Mouse (Mus musculus) cerebellum, adult 11-12 months (tissue): ENCODE data around the gene Ubqln4.
"Not testable (repeated sequence)": the region's sequence is repeated elsewhere in the genome, so short reads cannot be mapped to it uniquely, and the experiment has no call there.

Experiments used
- DNase-seq: peaks from one replicate; pipeline ENCODE4 v3.0.0; 2022

Ubqln4 gene

DNA sequence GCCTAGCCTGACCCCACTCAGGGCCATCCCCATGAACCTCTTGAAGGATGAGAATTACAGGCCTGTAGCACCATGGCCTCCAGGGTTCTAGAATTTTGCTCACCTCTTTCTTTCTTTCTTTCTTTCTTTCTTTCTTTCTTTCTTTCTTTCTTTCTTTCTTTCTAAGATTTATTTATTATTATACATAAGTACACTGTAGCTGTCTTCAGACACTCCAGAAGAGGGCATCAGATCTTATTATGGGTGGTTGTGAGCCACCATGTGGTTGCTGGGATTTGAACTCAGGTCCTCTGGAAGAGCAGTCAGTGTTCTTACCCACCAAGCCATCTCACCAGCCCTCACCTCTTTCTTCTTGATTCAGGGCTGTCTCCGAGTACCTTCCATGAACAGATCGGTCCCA lies 52.1 kb downstream of the Ubqln4 start, which contains the start of gene Arhgef2:
TSS of gene Arhgef2 (plus strand) at position 301 of the 400 bp plus-strand sequence.
- not testable (repeated sequence) for DNase-seq

DNA sequence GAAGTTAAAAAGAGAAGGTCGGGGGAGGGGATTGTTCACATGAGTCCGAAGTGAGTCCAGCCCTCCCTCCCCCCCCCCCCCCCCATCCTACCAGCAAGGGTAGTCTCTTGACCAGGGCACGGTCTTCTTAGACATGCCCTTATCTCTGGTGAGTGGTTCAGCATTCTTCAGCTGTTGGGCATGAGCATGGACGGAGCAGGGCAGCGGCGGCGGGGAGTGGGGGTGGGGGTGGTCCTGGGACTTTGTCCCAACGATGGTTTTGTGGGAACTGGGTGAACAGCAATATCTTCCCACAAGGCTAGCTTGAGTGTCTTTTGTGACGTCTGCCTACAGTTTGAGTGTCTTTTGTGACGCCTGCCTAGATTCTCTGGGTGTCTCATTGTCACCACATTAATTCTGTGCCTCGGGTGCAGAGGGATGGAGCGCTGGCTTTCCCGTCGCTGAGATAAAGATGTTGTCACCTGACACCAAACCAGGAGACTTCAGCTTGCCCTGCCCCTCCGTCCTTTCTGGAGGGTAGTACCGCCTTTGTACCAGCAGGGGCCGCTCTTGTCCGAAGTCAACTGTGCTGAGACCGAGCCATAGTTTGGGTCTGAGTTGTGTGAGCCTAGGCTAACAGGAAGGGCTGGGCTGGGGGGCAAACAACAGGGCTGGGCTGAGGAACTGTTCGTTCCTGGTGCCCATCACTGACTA lies 53.7 kb downstream of the Ubqln4 start:
- DNase-seq = peak; percentile 86

DNA sequence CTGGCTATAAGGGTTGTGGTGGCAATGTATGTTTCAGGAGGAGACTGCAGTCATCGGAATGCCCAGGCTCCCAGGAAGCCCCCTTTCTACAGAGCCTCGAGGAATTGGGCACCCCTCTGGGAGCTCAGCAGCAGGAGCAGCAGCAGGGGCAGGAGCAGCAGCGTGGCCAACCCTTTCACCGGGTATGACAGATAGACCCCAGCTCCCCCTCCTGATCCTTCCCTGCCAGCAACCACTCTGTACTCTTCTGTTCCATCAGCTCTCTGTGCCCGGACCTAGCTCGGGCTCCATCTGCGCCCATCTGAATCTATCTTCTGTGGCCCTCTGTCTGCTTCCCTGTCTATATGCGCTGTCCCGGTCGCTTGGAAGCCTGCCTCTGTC lies 54.2 kb downstream of the Ubqln4 start:
- no peak for DNase-seq

DNA sequence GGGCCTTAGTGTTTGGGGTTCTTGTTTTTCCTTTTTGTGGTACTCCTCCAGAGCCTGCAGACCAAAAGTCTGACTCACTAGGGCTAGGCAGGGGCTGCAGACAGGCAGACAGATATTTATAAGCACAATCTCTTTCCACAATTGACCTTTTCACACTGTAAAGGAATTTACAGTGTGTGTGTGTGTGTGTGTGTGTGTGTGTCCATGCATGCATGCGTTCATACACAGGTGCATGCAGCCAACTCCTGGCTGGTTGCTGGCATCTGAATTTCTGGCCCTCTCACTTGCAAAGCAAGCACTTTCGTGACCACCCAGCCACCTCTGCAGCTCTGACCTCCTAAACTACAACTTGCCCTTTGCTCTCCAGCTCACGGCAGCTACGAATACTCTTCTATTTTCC lies 55.5 kb downstream of the Ubqln4 start:
- no peak for DNase-seq

DNA sequence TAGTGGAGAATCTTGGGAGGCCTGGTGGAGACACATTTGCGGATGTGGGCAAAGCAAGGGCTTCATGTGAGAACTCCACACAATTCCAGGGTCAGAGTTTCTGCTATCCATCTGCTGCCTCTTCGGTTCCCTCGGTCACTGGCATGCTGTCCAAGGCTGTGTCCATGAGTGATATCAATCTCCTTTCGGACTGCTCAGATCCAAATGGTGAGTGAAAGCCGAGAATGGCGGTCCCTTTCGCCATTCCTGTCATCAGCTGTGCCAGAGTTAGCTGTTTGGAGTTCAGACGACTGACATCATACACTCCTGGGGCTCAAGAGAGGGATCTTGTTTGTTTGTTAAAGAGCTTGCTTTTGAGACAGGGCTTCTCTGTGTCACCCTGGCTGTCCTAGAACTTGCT lies 60.9 kb downstream of the Ubqln4 start:
- DNase-seq = no peak

DNA sequence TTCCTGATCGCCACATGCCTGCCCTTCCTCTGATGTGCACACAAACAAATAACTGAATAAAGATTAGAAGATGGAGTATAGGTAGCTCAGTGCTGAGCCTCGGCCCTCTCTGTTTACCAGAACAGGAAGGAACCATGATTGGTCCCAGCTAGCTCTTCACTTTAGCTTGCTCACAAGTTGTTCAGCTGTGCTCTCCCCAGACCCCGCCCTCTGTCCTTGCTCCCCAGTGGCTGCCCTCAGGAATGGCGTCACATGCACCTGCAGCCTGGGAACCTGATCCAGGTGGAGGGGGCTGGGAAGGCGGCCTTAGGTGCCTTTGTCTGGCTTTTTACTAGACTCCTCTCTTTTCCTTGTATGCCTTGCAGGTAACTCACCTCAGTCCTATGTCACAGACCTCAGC lies 61.6 kb downstream of the Ubqln4 start:
- peak; percentile 59 for DNase-seq

DNA sequence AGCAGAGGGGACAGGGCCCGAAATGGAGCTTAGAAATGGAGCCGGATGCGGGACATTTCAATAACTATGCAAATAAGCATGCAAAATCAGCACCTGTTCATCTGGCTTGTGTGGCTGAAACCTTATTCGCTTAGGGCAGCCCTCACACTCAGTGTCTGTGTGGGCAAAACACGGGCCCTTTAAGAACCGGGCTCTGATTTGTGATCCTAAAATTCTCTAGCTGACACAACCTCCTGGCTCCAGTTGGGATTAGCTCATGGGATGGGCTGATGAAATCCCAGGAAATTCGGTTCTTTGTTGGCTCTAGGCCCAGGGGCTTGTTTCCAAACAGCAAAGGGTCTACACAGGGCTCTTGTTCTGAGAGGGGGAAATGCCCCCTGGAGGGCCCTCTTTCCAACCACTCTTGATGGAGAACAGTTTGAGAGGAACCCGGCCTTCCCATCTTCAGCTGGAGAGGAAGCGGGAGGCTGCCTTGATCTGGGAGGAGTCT lies 62.4 kb downstream of the Ubqln4 start:
- peak; percentile 80 for DNase-seq

DNA sequence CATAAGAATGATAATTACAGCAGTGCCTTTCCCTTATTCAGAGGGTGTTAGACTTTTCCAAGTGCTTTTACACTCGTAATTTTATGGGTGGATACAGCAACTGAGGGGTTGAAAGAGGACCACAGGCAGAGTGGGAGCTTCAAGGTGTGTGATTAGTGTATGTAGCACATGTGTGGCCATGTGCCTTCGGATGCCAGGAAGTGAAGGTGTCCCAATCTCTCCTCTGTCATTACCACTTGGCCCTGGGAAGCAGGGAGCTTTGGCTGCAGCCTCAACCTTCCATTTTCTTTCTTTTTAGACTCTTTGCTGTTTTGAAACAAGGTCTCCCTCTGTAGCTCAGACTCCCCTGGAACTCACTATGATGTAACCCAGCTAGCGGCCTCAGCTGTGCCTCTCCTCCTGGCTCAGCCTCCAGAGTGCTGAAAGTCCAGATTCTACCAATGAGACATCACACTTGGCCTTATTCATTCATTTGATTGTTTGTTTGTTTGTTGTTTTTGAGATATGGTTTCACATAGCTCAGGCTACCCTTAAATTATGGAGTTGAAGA lies 63.5 kb downstream of the Ubqln4 start:
- DNase-seq = no peak

DNA sequence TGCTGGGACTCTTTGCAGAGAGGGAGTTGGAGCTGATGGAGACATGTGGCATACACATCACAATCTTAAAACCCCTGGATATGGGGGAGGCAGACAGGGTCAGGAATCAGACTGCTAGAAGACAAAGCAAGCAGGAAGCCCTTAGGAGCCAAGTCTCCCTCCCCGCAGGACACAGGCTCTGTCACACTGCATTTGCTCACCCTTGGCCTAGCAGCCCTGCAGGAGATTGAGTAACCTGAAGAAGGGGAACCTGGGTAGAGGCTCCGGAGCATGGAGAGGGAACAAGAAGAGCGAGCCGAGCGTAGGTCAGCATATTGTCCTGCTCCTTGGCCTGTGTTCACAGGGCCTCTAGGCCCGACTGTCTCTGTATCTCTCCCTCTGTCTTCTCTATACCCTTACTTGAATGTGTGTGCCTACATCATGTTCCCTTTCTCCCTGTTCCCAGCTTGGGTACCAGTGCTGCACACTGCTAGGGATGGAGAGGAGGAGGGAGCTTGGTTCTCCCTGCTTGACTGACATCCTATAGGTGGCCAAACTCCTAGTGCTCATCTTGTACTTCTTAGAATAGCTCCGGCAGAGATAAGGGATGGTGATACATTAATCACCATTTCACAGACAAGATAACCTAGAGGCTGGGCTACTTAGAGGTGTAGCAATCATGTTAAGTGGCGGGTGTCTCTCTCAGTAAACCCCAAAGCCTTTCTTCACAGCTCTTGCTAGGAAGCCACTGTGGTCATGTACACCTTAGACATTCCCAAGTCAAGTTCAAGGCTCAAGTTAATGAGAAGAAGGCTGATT lies 64.7 kb downstream of the Ubqln4 start:
- no peak for DNase-seq
